Mouse (Mus musculus): ENCODE data around the gene Fcna.

The Fcna gene

DNA sequence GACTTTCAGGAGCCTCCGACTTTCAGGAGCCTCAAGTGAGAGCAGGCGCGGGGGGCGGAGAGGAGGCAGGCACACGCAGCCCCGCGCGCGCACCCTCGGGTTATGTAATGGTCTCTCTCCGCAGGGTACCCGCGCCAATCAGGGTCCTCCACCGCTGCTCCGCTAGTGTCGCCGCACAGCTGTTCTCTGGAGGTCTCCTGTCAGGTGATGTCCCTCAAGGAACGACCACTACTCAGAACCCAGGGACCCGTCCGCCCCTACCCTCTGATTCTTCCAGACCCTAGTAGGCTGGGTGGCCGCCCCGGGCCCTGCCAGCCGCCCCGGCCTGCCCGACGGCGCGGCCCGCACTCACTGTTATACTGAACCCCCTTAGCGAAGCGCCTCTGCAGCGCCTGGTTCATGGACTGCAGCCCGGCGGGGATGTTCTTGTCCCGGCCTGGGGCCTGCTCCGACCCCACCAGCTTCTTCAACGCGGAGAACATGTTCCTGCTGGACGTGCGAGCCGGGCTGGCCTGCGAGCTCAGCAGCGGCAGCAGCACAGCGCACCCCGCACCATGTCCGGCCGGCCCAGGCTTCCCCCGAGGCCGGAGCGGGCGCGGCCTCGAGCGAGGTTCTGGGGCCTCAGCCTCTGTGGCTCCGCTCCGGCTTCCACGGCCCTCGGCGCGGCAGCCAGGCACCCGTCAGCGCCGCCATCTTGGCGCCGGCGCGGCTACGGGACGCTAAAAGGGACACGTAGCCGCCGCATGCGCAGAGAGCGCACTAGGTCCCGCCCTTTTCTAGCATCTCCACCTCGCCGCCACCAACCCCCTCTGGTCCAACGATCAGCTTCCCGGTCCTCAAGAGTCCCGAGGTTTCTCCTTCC is 19.8 kb downstream of the Fcna start, which contains the start of gene Rabl6:
TSS of gene Rabl6 (minus strand) at position 761 of the 862 bp plus-strand sequence.
- peak; percentile 85 to 88 for DNase-seq

GRCm38 (mm10) chr2:25602526-25602925 is 25.3 kb downstream of the Fcna start:
- DNase-seq = no peak

GRCm38 (mm10) chr2:25600037-25600436 is 27.8 kb downstream of the Fcna start:
- no peak for DNase-seq

DNA sequence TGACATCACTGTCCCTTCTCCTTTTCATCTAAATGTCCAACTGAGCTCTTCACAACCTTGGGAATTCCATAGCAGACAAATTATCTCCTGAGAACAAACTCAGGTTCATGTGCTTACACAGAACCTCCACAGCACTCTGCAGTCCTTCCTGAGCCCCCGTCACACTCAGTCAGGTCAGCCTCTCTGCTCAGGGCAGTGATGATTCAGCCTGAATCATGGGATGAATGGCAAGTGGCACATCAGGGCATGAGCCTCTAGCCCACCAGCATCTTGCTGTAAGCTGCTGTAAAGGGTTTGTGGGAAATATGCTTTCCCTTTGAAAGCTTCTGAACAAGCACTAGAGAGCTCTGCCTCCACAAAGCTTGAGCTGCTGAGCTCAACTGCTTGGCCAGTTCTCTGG is 29.1 kb downstream of the Fcna start:
- DNase-seq = no peak

GRCm38 (mm10) chr2:25596765-25597510 is 30.9 kb downstream of the Fcna start:
- no peak for DNase-seq

DNA sequence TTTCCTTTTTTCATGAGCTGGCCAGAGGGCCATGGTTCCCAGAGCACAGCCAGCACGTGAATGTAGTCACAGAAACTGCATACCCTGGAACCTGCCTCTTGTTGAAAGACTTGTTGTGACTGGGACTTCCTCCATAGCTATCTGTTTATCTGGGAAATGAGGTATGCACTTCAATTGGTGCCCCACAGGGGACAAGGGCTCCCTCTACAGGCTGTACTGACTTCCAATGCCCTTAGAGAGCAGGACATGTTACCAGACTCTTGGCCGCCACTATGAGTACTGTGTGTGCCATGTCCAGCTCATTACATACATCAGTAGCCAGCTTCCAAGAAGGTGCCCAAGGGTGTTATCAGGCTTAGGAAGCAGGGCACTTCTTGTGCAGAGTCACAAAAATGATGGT is 36.0 kb downstream of the Fcna start:
- DNase-seq = peak; percentile 30 to 31

- DNase-seq = no peak
These were observed 39.5 kb downstream of the Fcna start for GRCm38 (mm10) chr2:25588227-25588907.

- no peak for DNase-seq
These were observed 40.5 kb downstream of the Fcna start for GRCm38 (mm10) chr2:25587290-25587689.

DNA sequence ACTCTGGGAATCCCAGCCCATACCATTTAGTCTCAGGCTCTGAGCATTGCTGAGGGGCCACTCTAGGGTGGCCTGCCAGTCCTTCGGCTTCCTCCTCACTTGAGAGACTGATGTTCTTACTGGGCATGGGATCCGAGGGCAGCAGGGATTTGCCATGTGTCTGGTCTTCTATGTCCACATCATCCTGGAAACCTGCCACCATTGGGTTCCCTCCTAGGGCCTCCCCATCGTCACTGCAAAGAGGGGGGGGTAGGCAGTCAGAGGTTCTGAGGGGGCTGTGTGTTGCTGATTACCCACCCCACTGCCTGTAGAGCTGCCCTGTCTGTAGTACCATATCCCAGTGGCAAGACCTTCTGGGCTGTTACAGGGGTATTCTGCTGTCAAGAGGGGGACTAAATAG is 42.2 kb downstream of the Fcna start:
- no peak for DNase-seq

DNA sequence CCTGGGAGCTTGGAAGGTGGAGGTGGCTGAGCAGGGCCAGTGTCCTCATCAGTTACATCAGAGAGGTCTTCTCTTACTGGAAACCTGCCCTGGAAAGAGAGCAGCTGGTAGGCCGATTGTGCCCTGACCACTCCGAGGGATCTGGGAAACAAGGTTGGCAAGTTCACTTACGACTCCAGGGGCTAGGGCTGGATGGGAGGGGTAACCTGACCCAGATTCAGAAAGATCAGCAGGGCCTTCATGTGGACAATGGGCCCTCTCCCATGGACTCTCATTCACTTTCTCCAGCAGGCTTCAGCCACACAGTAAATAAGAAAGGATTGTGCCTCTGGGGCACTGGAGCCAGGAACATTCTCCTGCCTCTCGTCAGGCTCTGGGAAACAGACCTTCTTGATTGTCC is 43.0 kb downstream of the Fcna start:
- DNase-seq = no peak

DNA sequence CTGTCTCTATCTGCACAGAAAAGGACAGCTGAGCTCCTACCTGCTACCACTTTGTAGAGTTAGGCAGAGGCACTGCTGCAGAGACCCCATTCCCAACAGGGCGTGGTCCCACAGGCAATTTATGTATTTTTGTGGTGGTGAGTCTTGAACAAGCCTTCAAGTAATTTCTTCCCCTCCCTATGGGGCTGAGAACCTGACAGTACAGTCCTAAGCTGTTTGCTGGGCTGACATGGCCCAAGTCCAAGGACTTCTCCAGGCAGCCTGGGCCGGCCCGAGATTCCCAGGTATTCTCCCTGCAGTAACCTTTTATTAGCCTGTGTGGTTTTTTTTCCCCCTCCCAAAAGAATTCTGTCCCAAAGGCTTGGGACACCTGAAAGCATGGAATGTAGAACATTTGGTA is 43.7 kb downstream of the Fcna start:
- DNase-seq = no peak

DNA sequence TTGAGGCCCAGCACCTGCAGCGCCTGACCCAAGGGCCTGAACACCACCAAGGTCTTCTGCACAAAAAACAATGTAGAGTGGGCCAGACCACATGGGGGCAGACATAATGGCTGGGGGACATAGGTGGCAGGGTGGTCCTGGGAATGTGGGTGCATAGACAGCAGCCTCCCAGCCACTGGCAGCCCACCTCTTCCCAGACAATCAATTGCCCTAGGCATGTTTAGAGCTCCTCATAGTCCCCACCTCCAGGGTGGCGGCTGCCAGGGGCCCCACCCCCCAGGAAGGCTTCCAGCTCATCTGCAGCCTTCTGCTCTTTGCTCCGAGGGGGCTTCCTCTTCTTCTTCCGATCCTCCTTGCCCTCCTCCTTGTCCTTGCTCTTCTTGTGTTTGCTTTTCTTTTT is 44.3 kb downstream of the Fcna start:
- DNase-seq = no peak

DNA sequence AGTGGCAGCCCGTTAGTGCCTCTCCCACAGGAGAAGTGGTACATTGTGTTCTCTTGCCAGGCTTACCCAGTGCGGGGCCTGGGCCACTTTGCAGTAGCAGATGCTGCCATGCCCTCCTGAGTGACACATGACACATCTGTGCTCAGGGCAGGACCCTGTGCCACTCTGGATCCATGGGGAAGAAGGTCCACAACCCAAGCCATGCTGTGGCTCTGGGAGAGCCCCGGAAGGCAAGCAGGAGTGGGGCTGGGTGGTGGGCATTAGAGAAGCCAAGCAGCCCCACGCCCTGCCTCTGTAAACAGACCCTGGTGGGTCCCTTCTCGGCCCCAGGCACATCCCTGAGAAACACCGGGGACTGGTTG is 44.7 kb downstream of the Fcna start:
- DNase-seq = no peak

DNA sequence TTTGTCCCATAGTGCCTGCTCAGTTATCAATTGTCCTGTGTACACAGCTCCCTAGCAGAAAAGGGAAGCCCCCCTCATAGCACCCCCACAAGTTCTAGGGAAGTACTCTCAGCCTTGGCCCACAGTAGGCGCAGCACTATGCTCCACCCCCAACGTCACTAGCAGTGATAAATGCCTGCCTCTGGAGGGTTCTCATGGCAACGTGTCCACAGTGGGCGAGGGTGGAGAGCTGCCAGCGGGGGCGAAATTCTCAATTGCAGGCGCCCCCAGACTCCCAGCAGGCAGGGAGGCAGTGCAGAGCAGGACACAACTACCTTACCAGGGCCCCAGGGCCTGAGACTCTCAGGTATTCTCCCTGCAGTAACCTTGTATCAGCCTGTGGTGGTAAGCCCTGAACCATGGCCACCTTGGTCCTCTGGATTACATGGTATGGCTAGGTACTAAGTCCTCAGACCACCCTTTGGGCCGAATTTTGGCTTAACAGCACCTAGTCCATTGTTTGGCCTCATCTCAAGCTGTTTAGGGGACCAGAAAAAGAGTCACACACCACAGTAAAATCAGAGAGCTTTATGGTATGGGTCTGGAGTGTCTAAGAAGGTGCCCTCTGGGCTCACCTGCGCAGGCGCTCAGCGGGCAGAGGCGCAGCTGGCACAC is 45.2 kb downstream of the Fcna start:
- no peak for DNase-seq

GRCm38 (mm10) chr2:25581901-25582301 is 45.9 kb downstream of the Fcna start:
- no peak for DNase-seq

DNA sequence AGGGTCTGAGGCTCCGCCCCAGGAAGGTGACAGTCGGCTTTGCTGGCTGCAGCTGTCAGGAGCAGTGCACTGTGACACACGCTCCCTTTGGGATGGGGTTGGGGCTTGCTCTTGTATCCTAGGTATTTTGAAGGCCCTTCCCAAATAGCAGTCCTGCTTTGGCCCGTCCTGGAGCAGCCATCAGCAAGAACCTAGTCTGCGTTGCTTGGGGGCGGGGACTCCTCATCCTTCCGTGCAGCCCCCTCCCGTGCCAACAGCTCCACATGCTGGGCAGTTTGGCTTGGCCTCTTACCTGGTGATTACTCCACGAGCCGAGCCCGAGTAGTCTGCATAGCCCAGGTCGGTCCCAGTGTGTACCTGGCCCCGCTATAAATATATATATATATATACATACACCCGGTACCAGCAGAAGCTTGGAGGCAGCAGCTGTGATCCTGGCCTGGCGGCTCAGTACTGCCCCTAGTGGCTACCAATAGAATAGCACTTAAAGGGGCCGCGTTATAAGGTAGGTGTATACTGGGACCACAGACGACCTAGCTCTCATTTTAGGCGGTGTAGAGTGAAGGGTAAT is 46.5 kb downstream of the Fcna start, which contains the start of gene Ajm1:
TSS of gene Ajm1 (minus strand) at position 464 of the 571 bp plus-strand sequence.
- DNase-seq = peak; percentile 61 to 72

DNA sequence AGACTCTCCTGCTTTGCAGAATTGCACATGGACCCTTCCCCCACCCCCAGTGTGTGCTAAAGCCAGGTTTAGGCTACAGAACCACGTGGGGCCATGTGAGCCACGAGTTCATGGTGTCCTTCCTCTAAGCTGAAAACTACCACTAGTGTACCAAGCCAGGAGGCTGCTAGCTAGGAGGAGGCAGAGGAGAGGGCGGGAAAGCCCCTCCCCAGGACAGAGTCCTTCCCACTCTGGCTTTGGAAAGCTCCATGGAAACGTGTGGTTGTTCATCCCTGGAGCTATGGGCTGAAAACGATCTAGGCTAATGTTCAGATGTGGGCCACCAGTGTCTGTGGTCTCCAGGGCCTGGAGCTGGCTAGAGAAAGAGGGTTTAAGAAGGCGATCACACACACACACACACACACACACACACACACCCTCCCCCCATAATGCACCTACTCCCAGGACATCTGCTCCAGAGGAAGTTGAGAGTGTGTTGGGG is 47.2 kb downstream of the Fcna start:
- no peak for DNase-seq

- peak; percentile 65 to 69 for DNase-seq
These were observed 47.9 kb downstream of the Fcna start for GRCm38 (mm10) chr2:25579737-25580460.

- peak in 1 of 2 experiments; percentile 28 for DNase-seq
These were observed 48.8 kb downstream of the Fcna start for GRCm38 (mm10) chr2:25578796-25579736.

Measured in thymus, postnatal 36 days (tissue).